Mouse (Mus musculus): ENCODE data around the gene Ulk3.

Gene Ulk3

DNA sequence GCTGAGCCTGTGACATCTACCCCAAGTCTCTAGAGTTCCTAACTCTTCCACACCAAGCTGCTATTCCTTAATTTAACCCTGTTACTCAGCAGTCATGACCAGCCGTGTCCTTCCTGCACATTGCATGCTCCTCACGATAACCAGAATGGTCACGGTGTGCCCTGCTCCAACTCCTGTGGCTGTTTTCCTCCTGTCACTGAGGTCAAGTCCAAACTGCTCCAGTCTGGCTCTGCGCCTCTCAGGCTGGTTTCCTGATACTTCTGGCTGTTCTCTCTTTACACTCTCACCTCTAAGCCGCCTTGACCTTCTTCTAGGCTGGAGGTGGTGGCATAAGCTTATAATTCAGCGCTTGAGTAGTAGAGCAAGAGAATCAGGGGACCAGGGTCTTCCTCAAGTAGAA lies 20.8 kb upstream of the Ulk3 start:
- DNase-seq (ENCODE audit: low read depth, low spot score) = no peak

DNA sequence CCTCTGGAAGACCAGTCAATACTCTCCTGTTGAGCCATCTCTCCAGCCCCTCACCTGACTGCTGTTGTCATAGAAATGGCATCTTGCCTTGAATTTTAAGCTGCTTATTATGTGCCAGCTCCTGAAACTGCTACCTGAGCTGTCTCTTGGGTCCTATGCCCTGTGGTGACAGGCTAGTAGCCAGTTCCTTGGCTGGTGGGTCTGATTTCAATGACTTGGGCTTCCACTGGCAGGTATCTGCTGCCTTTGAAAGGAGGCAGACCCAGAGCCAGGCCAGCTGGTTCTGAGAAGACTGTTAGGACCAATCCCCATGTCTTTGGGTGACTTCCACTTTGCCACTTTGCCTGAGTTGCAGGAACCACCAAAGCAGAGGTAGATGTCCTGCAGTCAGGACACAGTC lies 14.9 kb upstream of the Ulk3 start:
- DNase-seq (ENCODE audit: low read depth, low spot score) = no peak

DNA sequence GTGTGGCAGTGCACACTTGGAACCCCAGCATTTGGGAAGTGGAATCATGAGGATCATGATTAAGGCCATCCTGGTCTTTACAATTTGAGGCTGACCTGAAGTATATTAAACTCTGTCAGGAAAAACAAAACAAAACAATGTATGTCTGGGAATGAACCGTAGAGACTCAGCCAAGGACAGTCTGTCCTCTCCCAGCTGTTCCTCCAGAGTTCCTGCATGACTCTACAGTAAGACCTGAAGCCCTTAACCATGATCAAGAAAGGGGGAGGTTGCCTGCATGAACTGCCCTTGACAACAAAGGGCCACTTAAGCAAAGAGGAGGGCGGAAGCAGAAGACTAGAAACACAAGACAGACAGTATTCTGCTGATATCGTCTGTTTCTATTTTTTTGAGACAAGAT lies 13.7 kb upstream of the Ulk3 start:
- DNase-seq (ENCODE audit: low read depth, low spot score) = no peak

DNA sequence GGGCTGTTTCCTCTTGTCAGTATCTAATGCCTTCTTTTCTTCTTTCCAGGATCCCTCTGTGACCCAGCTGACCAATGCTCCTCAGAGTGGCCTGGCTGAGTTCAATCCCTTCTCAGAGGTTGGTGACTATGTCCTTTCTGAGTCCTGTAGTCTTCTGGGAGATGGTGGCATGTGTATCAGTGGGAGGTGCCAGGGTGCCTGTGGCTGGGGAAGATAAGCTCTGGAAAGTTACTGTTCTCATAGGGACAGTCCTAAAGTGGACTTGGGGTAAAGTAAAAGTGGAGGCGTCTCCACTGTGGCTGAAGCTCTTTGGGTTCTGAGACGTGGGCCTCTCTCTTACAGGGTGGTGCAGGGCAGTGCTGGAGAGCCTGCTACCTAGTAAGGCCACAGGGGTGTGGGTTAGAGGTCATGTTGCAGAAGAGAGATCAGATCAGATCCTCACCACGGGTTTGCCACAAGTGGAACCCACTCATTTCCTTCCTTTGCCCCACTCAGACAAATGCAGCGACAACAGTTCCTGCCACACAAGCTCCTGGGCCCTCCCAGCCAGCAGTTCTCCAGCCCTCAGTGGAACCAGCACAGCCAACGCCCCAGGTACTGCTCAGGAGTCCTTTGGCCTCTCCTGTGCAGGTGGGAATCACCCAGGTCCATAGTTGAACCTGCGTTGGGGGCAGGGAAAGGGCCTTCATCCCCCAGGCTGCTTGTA lies 12.0 kb upstream of the Ulk3 start:
- peak; percentile 61 for DNase-seq (ENCODE audit: low read depth, low spot score)

DNA sequence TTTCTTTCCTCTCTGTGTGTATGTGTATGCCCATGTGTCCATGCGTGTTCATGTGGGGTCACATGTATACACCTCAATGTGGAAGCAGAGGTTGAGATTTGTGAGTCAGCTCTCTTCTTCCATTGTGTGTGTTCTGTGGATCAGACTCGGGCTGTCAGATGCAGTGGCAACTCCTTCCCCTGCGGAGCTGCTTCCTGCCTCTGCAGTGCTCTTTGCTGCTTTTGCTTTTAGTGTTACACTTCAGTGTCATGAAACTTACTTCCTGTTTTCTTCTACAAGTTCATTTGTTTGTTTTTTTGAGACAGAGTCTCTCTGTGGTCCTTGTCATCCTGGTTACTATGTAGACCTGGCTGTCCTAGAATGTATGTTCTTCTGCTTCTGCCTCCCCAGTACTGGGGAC lies 4.3 kb upstream of the Ulk3 start:
- no peak for DNase-seq (ENCODE audit: low read depth, low spot score)

DNA sequence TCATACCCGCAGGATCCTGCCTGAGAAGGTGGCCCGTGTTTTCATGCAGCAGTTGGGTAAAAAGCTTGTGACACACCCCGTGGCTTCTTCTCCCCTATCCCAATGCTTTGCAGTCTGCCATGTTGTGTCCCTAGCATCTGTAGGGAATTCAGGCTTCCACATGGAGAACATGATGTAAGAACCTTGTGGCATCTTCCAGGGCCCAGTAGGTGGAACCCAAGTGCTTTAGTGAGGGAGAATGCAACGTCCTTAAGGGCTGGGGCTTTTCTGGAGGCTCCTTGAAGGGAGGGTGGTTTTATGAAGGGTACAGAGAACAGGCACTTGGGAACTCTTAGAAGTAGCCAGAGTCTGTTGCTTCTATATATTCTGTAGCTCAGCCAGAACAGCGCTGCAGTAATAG lies 1.5 kb downstream of the Ulk3 start:
- DNase-seq (ENCODE audit: low read depth, low spot score) = no peak

DNA sequence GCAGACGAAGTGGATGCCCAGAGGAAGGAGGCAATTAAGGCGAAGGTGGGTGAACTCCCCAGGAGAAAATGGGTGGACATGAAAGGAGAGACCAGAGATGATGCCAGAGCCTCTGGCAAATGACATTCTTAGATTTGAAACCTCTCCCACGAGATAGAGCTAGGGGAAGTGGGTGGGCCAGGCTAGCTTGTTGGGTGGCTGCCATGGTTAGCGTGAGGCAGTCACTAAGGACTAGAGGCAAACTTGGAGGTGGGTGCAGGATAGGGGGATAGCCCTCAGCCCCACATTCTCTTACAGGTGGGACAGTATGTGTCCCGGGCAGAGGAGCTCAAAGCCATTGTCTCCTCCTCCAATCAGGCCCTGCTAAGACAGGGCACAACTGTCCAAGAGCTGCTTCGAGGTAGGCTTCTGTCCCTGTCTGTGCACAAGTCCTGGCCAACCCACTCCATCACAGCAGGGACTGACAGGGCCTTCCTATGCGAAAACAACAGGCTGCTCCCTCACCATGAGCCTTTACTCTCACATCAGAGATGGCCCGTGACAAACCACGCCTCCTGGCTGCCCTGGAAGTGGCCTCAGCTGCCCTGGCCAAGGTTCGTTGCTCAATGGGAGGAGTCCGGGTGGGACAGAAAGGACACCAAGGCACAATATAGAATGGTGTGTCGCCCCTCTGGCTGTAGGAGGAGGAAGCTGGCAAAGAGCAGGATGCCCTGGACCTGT lies 4.4 kb downstream of the Ulk3 start:
- no peak for DNase-seq (ENCODE audit: low read depth, low spot score)

DNA sequence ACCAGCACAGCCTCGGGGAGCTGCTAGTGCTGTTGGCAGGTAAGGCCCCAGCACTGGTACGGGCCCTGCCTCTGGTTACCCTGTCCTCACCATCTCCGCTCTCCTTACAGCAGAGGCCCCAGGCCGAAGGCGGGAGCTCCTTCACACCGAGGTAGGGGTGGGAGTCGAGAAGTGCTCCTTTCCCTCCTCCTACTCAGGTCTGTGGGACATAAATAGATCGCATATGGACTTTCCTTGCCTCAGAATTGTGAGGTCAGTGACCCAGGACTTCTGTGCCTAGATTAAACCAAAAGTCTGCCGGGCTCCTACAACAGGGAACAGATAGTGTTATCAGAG lies 4.9 kb downstream of the Ulk3 start:
- DNase-seq (ENCODE audit: low read depth, low spot score) = no peak

DNA sequence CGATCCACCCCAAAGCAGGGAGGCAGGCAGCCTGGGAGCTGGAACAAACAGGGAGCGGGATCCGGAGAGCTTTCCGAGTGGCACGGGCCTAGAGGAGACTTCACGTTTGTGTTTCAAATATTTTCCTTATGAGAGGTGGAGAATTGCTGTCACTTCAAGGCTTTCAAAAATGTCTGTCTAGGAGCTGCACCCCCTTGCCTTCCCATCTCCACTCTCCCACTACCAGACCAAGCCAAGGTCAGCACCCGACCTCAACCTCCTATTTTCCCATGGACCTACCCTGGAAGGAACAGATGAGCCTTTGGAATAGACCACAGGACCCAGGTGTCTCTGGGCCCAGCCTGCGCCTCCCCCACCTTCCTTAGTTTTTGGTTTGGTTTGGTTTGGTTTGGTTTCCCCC lies 8.0 kb downstream of the Ulk3 start:
- DNase-seq (ENCODE audit: low read depth, low spot score) = no peak

DNA sequence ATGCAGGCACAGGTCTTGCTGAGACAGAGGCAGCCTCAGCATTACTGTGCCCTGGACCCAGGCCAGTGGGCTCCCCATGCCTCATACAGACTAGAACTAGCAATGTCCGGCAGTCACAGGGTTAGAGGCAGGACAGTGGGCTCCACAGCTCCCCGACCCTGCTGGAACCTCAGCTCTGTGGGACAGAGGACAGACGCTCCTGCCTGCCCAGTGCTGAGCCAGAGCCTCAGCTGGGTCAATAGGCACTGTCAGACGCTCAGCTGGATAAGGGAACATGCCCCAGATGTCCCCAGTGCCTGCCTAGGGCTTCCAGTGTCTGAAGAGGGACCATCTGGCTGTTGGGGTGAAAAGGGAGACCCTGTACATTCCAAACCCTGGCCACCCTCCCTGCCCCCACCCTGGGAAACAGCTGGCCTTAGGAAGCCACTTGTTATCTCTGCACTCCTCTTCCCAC lies 8.7 kb downstream of the Ulk3 start:
- no peak for DNase-seq (ENCODE audit: low read depth, low spot score)

DNA sequence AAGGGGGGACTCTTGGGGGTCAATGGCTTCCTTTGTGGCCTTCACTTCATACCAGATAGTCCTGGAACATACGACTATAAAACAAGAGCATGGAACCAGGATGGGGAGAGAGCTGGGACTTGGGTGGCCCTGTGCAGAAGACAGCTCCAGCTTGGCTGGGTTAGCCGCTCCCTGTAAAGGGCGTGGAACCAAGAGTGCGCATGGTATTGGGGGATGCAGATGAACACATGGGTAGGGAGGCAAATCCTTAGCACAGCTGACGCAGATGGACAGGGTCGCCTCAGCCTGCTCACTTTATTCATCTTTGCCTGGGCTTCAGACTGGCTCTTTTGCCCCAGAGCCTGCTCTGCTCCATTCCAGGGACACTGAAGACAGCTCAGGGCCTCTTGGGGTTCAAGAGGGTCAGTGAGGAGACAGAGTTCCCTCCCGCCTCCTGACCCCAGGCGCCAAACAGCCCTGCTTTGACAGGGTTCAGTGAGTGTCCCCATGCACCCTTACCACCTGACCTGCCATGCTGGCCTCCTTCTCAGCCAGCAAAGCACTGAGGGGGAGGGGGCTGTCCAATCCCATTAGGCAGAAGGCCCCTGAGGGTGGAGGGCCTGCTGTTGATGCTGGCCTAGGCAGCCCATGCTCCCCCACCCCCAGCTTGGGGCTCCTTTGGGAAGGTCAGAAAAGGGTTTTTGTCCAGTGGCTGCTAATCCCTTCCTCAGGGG lies 9.8 kb downstream of the Ulk3 start:
- DNase-seq (ENCODE audit: low read depth, low spot score) = no peak

DNA sequence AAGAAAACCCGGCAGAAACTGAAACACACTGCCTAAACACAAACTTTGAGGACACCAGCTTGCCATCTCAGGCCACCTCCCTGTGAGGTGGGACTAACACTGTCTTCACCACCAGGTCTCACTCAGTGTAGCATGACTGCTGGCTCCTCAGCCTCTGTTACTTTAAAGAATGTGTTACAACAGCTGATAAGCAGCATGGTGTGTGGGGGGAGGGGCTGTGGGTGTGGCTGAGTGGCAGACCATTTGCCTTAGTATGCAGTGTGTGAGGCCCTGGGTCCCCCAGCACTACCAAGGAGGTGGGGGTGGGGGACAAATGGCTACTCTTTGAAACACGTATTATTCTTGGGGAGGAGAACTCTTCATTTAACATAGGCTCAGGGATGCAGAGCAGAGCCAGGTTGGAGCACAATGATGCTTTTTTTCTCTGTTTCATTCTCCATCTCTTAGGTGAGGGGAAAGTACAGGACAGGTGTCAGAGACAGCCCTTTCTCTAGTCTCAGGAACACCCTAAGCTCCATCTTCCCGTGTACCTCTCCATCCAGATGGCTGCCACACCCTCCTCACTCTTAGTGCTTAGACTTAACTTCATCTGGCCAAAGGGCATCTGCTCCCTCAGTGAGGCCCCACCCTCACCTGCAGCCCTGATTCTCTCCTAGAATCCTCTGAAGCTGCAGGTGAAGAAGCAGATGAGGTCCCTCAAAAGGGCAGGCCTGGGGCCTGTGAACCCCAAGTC lies 11.5 kb downstream of the Ulk3 start:
- no peak for DNase-seq (ENCODE audit: low read depth, low spot score)

DNA sequence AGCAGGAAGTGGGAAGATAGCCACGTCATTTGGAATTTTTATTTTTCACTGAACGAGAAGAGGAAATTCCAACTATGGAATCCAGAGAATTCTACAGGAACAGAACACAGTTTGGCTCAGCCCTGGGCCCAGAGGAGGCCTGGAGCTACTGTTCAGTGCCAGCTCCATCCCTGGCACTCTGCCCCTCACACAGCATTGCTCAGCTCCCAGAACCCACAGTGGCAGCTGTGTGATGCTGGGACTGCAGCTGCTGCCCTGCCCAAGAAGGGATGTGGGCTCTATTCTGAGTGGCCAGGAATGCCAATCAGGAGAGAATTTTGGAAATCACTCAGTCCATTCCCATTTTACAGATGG lies 12.1 kb downstream of the Ulk3 start:
- DNase-seq (ENCODE audit: low read depth, low spot score) = no peak

DNA sequence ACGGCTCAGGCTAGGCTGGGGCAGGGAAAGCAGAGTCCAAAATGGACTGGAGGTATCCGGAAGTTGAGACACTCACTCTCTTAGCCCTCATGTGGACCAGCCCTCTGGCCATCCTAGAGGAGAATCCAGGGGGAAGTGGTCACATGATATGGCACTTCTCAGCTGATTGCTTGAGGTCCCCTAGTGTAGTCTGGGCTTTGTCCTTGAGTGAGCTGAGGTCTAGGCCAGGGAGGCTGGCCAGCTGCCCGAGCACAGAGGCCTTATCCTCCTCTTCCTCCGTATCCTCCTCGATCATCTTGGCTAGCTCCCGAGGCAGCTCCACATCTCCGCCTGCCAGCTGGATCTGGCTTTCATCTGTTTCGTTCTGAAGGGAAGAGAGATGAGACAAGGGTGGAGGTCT lies 12.8 kb downstream of the Ulk3 start:
- DNase-seq (ENCODE audit: low read depth, low spot score) = no peak

DNA sequence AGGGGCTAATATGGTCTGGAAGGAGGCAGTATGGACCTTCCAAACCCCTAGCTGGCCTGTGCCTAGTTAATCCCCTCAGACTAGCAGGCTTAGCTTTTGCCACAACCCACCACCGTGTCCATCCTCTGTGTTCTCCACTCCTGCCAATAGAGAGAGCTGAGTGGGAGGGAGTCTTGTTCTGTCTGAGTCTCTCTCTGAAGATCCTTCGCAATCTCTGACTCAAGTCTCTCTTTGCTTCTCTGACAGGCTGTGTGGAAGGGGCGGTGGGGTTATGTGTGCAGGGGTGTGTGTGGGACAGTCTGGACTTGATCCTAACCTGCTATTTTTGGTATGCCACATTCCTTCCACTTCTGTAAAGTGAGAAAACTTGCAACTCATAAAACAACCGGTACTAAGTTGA lies 15.6 kb downstream of the Ulk3 start:
- no peak for DNase-seq (ENCODE audit: low read depth, low spot score)

DNA sequence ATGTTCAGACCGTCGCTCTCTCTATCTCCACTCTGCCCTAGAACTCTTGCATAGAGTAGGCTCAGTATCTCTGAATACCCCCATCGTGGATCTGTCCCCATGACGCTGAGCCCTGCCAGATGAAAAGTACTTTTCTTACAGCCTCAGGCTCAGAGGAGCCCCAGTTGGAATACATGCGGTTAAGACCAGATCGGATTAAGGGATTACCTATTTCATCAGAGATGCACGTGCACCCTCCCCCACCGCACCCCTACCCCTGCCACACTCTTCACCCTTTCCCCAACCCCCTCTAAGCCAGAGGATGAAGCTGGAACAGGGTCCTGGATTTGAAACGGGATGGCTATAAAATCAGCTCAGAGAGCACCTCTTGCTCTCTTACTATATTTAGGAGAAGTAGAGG lies 16.3 kb downstream of the Ulk3 start:
- no peak for DNase-seq (ENCODE audit: low read depth, low spot score)

DNA sequence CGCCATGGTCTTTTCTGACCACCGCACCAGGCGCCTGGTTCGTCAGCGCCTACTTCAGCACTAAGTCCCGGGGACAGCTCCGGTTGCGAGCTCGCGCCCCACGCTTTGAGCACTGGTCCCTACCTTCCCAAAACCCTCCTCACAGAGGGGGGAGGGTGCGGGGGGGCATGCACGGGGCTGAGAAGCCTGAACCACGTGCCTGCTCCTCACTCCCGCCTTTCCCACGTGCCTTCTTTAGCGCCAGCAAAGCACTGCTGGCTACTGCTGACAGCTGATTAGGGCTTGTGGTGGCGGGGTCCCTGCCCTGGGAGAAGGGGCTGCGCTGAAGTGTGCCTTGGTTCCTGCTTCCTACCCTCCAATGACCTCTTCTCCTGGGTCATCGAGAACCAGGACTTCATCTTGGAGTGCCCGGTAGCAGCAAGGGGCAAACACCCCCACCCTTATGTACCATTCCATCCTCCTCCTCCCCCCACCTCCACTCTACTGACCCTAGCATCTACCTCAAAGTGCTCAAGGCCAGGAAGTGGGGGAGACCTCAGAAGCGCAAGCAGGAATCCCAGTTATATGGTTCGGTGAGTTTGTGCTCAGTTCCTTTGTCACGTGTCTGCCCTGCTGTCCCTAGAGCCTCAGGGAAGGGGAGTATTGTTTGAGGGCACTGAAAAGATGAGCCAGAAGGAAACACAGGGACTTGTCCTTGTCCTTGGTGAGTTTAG lies 17.0 kb downstream of the Ulk3 start, which contains the start of gene Cplx3:
Gene Cplx3 (minus strand): TSS at position 143 of the 713 bp plus-strand sequence.
- DNase-seq (ENCODE audit: low read depth, low spot score) = peak; percentile 52

DNA sequence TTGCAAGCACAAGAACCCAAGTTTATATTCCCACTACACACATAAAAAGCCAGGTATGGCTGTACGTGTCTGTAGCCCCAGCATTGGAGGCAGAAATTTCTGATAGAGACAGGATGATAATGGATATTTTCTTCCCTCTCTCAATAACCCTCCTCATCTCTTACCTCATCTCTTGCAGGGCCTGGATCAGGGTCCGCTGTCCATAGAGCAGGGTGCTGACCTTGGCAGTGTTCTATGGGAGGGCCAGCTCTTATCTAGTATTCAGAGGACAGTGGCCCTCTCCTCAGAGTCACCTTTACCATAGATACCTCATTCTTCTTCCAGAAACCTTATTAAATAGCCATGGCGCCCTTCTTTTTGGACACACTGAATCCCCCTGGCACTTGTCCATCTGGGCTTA lies 20.6 kb downstream of the Ulk3 start:
- DNase-seq (ENCODE audit: low read depth, low spot score) = no peak

DNA sequence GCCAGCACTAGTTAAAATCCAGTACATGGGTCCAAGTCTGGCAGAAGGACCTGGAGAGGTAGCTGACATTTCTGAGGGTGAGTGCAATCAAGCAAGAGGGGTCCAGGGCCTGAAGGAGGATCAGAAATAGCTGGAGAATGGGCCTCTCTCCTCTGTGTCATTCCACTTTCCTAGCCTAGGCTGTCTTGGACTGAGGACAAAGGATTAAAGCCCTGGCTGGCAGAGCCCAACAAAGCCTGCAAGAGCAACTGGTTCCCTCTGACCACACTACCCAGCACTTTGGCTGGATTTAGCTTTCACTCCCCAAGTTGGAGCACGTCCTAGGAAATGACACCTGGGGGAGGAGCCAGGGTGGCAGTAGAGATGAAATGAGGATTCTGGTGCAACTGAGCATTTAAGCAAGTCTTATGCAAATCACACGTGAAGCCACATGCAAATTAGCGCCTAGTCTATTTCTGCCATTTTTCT lies 21.1 kb downstream of the Ulk3 start:
- DNase-seq (ENCODE audit: low read depth, low spot score) = no peak

DNA sequence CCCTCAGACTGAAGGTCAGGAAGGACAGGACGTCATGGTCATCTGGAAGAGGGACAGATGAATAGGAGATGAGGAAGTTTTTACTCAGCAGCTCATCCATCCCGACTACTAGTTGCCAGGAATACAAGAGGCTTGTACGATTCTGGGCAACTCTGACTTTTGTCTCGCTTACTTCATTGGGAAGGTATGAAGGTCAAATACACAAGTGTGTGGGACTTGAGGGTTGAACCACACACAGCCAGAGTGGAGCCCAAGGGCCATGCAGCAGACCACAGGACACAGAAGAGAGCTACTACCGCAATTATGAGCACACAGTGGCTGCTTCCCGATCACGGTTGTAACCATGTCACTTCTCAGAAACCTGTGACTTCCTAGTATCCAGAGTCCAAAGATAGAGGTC lies 23.3 kb downstream of the Ulk3 start:
- DNase-seq (ENCODE audit: low read depth, low spot score) = no peak

DNA sequence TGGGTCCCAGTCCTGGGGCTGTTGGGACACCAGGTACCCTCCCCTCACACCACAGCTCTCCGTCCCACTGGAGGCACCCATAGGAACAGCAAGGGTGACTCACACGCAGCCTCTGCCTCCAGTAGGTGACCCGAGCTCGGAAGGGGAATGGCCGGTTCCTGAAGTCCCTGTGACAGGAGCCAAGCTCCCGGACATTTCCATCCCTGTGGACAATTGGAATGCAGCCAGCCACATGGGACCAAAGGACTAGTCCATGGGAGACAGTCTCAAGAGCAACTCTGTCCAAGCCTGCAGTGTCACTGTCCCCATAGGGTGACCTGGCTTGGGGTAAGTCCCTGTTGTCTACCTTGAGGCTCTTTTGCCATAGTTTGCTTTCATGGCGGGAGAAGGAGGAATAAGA lies 24.7 kb downstream of the Ulk3 start:
- no peak for DNase-seq (ENCODE audit: low read depth, low spot score)

DNA sequence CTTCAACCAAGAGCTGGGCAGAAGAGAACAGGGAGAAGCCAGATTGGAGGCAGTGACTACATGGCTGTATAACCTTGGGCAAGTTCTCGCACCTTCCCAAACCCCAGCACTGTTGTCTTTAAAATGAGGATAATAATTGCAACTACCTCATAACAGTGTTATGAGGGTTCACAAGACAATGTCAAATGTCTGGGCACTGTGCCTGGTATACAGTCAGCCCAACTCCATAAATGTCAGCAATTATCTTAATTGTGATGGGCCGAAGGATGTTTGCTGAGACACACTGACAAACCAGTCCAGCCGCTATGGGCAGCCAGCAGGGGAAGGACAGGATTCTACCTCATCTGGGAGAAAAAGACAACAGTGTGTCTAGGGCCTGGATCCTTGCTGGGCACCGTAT lies 25.5 kb downstream of the Ulk3 start:
- DNase-seq (ENCODE audit: low read depth, low spot score) = no peak
